Mouse (Mus musculus) skeletal muscle tissue, postnatal 0 days (tissue): Measurements from ENCODE around the gene Susd4. TPM values are rescaled to one million over a fixed set of nuclear protein-coding genes. Genes with fewer than 3 reads are reported as not detected.

Experiments used
- polyA plus RNA-seq: library from polyadenylated mRNA; unstranded; fragments of >200 nt; fragmentation: Nextera tagmentation; extraction: Ambion mirVana; gene quantifications from 2 replicates; pipeline ENCODE4 v1.2.1, GENCODE M21; 2015

The Susd4 gene
- polyA plus RNA-seq = 2.2 and 2.5 TPM in 2 replicates

GRCm38 (mm10) chr1:182763716-182764461, at the start of gene Susd4:
Gene Susd4 (plus strand): TSS chr1:182763860.

GRCm38 (mm10) chr1:182749080-182749479, 14.6 kb upstream of the Susd4 start, which contains the start of gene Ccdc185:
Gene Ccdc185 (minus strand): TSS chr1:182749180.

Other genes with a start within 250 kb of the Susd4 start
- gene Capn2, start 246.3 kb upstream of the Susd4 start, polyA plus RNA-seq = 73.7 and 82.3 TPM in 2 replicates
- not detected in 2 replicates for gene Capn8, start 198.9 kb upstream of the Susd4 start, polyA plus RNA-seq
- not detected in 2 replicates for gene Ccdc185, start 14.7 kb upstream of the Susd4 start, polyA plus RNA-seq
- 1.0 and 1.5 TPM in 2 replicates for gene Tlr5, start 190.9 kb downstream of the Susd4 start, polyA plus RNA-seq